Mouse (Mus musculus): ENCODE results near the gene Phykpl. TPM values are rescaled to one million over a fixed set of nuclear protein-coding genes. Genes with fewer than 3 reads are reported as not detected.
A peak's percentile ranks its signal among the peaks of the same experiment; 100 is the strongest.

The Phykpl gene
- total RNA-seq, 2 experiments from 2014 or later, result 15.5 to 15.8 TPM

- Histone ChIP-seq H3K4me3 (no peak overlapping the region), H3K27ac (no peak overlapping the region)
- intact Hi-C loops (cut with DNase I), result no loop called here
- no peak for TF ChIP-seq CTCF (IDR thresholded peaks at IDR 0.05)
- no peak for DNase-seq
Measured at GRCm38 (mm10) chr11:51640748-51641147, 56.2 kb downstream of the Phykpl start.

- no peak for TF ChIP-seq CTCF (IDR thresholded peaks at IDR 0.05)
- intact Hi-C loops (cut with DNase I), result no loop called here
- peak; percentile 20 for DNase-seq
- H3K4me3 ChIP-seq, result peak overlapping the region; percentile 64
- H3K27ac ChIP-seq, result peak overlapping the region; percentile 72
Measured at GRCm38 (mm10) chr11:51643202-51643601, 58.6 kb downstream of the Phykpl start.

GRCm38 (mm10) chr11:51643761-51644160 lies 59.2 kb downstream of the Phykpl start:
- peak overlapping the region; percentile 72 for H3K27ac ChIP-seq

GRCm38 (mm10) chr11:51644217-51644616 lies 59.7 kb downstream of the Phykpl start:
- Histone ChIP-seq H3K4me3 (peak overlapping the region; percentile 64), H3K27ac (peak overlapping the region; percentile 72)
- peak; percentile 31 for DNase-seq
- TF ChIP-seq CTCF (IDR thresholded peaks at IDR 0.05), result no peak
- intact Hi-C loops (cut with DNase I), result no loop called here

More at GRCm38 (mm10) chr11:51643761-51644160, 59.2 kb downstream of the Phykpl start:
- peak; percentile 79 for DNase-seq
- peak overlapping the region; percentile 64 for H3K4me3 ChIP-seq
- no peak for TF ChIP-seq CTCF (IDR thresholded peaks at IDR 0.05)
- intact Hi-C loops (cut with DNase I), result no loop called here

GRCm38 (mm10) chr11:51645293-51645692 lies 60.7 kb downstream of the Phykpl start:
- intact Hi-C loops (cut with DNase I), result no loop called here
- Histone ChIP-seq H3K27ac (peak overlapping the region; percentile 86; the same call in 1 of the 2 replicates), H3K4me3 (peak overlapping the region; percentile 73)
- DNase-seq, result peak; percentile 24
- TF ChIP-seq CTCF (IDR thresholded peaks at IDR 0.05), result no peak

- DNase-seq, result no peak
- Histone ChIP-seq H3K4me3 (peak overlapping the region; percentile 73), H3K27ac (peak overlapping the region; percentile 86)
- intact Hi-C loops (cut with DNase I), result no loop called here
- no peak for TF ChIP-seq CTCF (IDR thresholded peaks at IDR 0.05)
Measured at GRCm38 (mm10) chr11:51646245-51646644, 61.7 kb downstream of the Phykpl start.

- no peak for TF ChIP-seq CTCF (IDR thresholded peaks at IDR 0.05)
- DNase-seq, result peak; percentile 54
- Histone ChIP-seq H3K4me3 (peak overlapping the region; percentile 73), H3K27ac (peak overlapping the region; percentile 86)
- intact Hi-C loops (cut with DNase I), result no loop called here
Measured at GRCm38 (mm10) chr11:51646751-51647667, 62.5 kb downstream of the Phykpl start.

- intact Hi-C loops (cut with DNase I), result no loop called here
- TF ChIP-seq CTCF (IDR thresholded peaks at IDR 0.05), result no peak
- H3K27ac ChIP-seq, result peak overlapping the region; percentile 86
- DNase-seq, result no peak
- H3K4me3 ChIP-seq, result peak overlapping the region; percentile 73
Measured at GRCm38 (mm10) chr11:51648566-51648965, 64.0 kb downstream of the Phykpl start.

- DNase-seq, result no peak
- peak overlapping the region; percentile 86 for H3K27ac ChIP-seq
- TF ChIP-seq CTCF (IDR thresholded peaks at IDR 0.05), result no peak
- peak overlapping the region; percentile 73 for H3K4me3 ChIP-seq
- intact Hi-C loops (cut with DNase I), result no loop called here
Measured at GRCm38 (mm10) chr11:51649111-51649888, 64.7 kb downstream of the Phykpl start.

GRCm38 (mm10) chr11:51649889-51650199 lies 65.3 kb downstream of the Phykpl start:
- no peak for TF ChIP-seq CTCF (IDR thresholded peaks at IDR 0.05)
- Histone ChIP-seq H3K4me3 (peak overlapping the region; percentile 73), H3K27ac (peak overlapping the region; percentile 86)
- no peak for DNase-seq
- intact Hi-C loops (cut with DNase I), result loop anchor here (5.0 kb wide), 1 partner anchor 33 kb away; the partner anchor contains the start of gene Nhp2

- no peak for TF ChIP-seq CTCF (IDR thresholded peaks at IDR 0.05)
- Histone ChIP-seq H3K27ac (peak overlapping the region; percentile 86), H3K4me3 (peak overlapping the region; percentile 73)
- intact Hi-C loops (cut with DNase I), result loop anchor here (5.0 kb wide), 1 partner anchor 33 kb away; the partner anchor contains the start of gene Nhp2
- no peak for DNase-seq
Measured at GRCm38 (mm10) chr11:51650261-51650660, 65.7 kb downstream of the Phykpl start.

- H3K27ac ChIP-seq, result peak within 1 kb of the TSS; percentile 86
- DNase-seq, result peak; percentile 79
- peak within 1 kb of the TSS; percentile 73 for H3K4me3 ChIP-seq
- intact Hi-C loops (cut with DNase I), result loop anchor here (5.0 kb wide), 1 partner anchor 34 kb away; the partner anchor contains the start of gene Nhp2
- no peak for TF ChIP-seq CTCF (IDR thresholded peaks at IDR 0.05)
Measured at GRCm38 (mm10) chr11:51650691-51651515, 66.3 kb downstream of the Phykpl start, which contains the start of the genes N4bp3 and D930048N14Rik. N4bp3 (minus strand) TSS chr11:51650842. D930048N14Rik (plus strand) TSS chr11:51650954.

Data from gastrocnemius, adult 2 months (tissue).